Mouse (Mus musculus) heart, postnatal 0 days (tissue): ENCODE data around the gene Scn5a.
A peak's percentile ranks its signal among the peaks of the same experiment; 100 is the strongest.

Experiments used
- CTCF ChIP-seq: IDR thresholded peaks from 2 replicates; pipeline ENCODE4 v1.5.1; 2016; ENCODE audit warnings: antibody characterized with exemption, control low read depth, low read depth
- EP300 ChIP-seq: IDR thresholded peaks from 2 replicates; pipeline ENCODE4 v1.6.1; 2016; ENCODE audit warnings: antibody characterized with exemption, low read depth

DNA sequence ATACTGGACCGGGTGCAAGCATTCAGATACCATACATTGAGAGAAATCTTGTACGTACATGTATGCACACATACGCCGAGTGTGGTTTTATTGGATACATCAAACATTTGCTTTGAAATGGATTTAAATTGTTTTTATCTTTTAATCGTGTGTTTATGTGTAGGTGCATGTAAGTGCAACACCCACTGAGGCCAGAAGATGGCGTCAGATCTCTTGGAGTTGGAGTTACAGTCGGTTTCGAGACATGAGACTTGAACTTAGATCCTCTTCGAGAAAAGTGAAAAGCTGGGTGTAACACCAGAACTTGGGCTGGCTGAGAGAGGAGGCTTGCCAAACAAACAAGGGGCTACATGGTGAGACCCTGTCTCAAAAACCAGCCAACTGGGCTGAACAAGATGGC is 75.2 kb downstream of the Scn5a start:
- TF ChIP-seq CTCF = peak; percentile 16; the same call in 1 of the 2 replicates
- TF ChIP-seq EP300 = no peak
